Mouse (Mus musculus): ENCODE data around the gene Zfp46. TPM values are rescaled to one million over a fixed set of nuclear protein-coding genes. Genes with fewer than 3 reads are reported as not detected.

The Zfp46 gene
- polyA plus RNA-seq, 1 experiment from 2014 or later = 13.0 TPM

DNA sequence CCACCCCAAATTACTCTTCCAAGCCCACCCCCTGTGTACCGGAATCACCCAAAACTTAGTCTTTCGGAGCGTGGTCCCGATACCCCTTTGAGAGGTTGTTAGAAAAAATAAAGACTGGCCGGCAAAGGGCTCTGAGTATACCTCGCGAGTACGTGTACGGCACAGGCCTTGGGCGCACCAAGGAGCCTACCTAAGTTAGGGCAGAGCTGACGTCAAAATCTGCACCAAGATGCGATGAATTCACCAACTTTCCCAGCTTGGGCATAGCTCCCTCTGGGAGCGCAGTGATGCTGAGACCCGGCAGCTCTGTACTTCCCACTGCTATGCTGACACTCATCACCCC is 37.1 kb upstream of the Zfp46 start:
- no peak for TF ChIP-seq CTCF (IDR thresholded peaks at IDR 0.05)
- no peak for DNase-seq (ENCODE audit: low read depth, low spot score)
- ChIA-PET CTCF (no interaction called here), POLR2A (no interaction called here)
- ATAC-seq = no peak
- in situ Hi-C loops (cut with MboI; ENCODE audit: low pct_unique_long_range_greater_than_20kb) = loop anchor here (10.0 kb wide), 1 partner anchor 83 kb away; no protein-coding TSS in a partner anchor
- no peaks in the 10 kb centered on the region for H3K27me3 ChIP-seq

GRCm38 (mm10) chr4:136247729-136248463 is 36.6 kb upstream of the Zfp46 start, which contains the start of gene Tcea3:
TSS of gene Tcea3 (plus strand) at chr4:136247729.
- ChIA-PET POLR2A (no interaction called here), CTCF (interaction anchor here (0.6 kb wide), 1 partner anchor 13 kb away, joined by 3 read pairs; no protein-coding TSS in a partner anchor)
- no peaks in the 10 kb centered on the region for H3K27me3 ChIP-seq
- no peak for ATAC-seq
- no peak for TF ChIP-seq CTCF (IDR thresholded peaks at IDR 0.05)
- in situ Hi-C loops (cut with MboI; ENCODE audit: low pct_unique_long_range_greater_than_20kb) = loop anchor here (10.0 kb wide), 1 partner anchor 83 kb away; no protein-coding TSS in a partner anchor
- DNase-seq (ENCODE audit: low read depth, low spot score) = no peak

GRCm38 (mm10) chr4:136248464-136249331 is 35.8 kb upstream of the Zfp46 start:
- DNase-seq (ENCODE audit: low read depth, low spot score) = no peak
- no peaks in the 10 kb centered on the region for H3K27me3 ChIP-seq
- ChIA-PET CTCF (interaction anchor here (0.6 kb wide), 1 partner anchor 12 kb away, joined by 3 read pairs; no protein-coding TSS in a partner anchor), POLR2A (no interaction called here)
- in situ Hi-C loops (cut with MboI; ENCODE audit: low pct_unique_long_range_greater_than_20kb) = loop anchor here (10.0 kb wide), 1 partner anchor 84 kb away; no protein-coding TSS in a partner anchor
- no peak for ATAC-seq
- no peak for TF ChIP-seq CTCF (IDR thresholded peaks at IDR 0.05)

GRCm38 (mm10) chr4:136249332-136249647 is 35.2 kb upstream of the Zfp46 start:
- no peak for TF ChIP-seq CTCF (IDR thresholded peaks at IDR 0.05)
- DNase-seq (ENCODE audit: low read depth, low spot score) (no peak), ATAC-seq (no peak)
- POLR2A ChIA-PET = no interaction called here
- in situ Hi-C loops (cut with MboI; ENCODE audit: low pct_unique_long_range_greater_than_20kb) = loop anchor here (10.0 kb wide), 1 partner anchor 84 kb away; no protein-coding TSS in a partner anchor
- no peaks in the 10 kb centered on the region for H3K27me3 ChIP-seq
- CTCF ChIA-PET = no interaction called here

DNA sequence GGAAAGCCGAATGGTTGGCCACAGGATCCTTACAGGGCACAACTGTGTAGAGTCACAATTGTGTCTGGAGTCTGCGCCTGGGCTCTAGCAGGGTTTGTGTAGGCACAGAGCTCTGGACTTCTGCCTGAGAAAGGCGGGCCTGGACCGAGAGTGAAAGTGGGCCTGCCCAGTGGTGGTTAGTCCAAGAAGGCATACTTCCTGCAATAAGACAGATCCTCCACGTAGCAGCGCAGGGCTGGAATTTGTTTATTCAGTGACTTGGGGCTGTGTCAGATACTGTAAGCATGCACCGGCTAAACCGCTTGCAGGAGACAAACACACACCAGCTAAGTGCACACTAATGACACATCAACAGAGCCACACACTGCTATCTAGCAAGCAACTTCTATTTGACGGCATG is 34.7 kb upstream of the Zfp46 start:
- no peaks in the 10 kb centered on the region for H3K27me3 ChIP-seq
- ChIA-PET CTCF (no interaction called here), POLR2A (no interaction called here)
- ATAC-seq (no peak), DNase-seq (ENCODE audit: low read depth, low spot score) (no peak)
- in situ Hi-C loops (cut with MboI; ENCODE audit: low pct_unique_long_range_greater_than_20kb) = loop anchor here (10.0 kb wide), 1 partner anchor 85 kb away; no protein-coding TSS in a partner anchor
- no peak for TF ChIP-seq CTCF (IDR thresholded peaks at IDR 0.05)

GRCm38 (mm10) chr4:136255919-136256318 is 28.6 kb upstream of the Zfp46 start:
- ChIA-PET POLR2A (no interaction called here), CTCF (no interaction called here)
- no peak for TF ChIP-seq CTCF (IDR thresholded peaks at IDR 0.05)
- ATAC-seq = no peak
- in situ Hi-C loops (cut with MboI; ENCODE audit: low pct_unique_long_range_greater_than_20kb) = loop anchor here (5.0 kb wide), 1 partner anchor 366 kb away; the partner anchor contains the start of gene Lactbl1
- H3K27me3 ChIP-seq = no peaks in the 10 kb centered on the region
- no peak for DNase-seq (ENCODE audit: low read depth, low spot score)

GRCm38 (mm10) chr4:136256696-136257095 is 27.8 kb upstream of the Zfp46 start:
- H3K27me3 ChIP-seq = no peaks in the 10 kb centered on the region
- CTCF ChIA-PET = no interaction called here
- ATAC-seq (no peak), DNase-seq (ENCODE audit: low read depth, low spot score) (no peak)
- in situ Hi-C loops (cut with MboI; ENCODE audit: low pct_unique_long_range_greater_than_20kb) = loop anchor here (5.0 kb wide), 1 partner anchor 366 kb away; the partner anchor contains the start of gene Lactbl1
- POLR2A ChIA-PET = no interaction called here
- TF ChIP-seq CTCF (IDR thresholded peaks at IDR 0.05) = no peak

DNA sequence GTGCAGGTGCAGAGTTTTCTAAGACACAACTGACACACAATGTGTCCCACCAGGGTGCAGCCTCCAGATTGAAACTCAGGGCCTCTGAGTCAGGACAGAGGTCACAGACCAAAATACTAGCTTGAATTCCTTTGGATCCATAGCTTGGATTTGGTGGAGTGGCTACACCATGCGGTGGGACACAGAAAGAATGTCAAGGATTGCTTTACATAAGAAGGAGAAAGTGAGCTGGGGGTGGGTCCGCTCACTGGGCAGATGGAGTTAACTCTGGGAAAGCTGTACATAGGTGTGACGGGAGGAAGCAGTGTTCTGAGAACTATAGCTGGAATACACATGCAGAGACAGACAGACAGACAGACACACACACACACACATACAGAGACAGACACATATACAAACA is 24.6 kb upstream of the Zfp46 start:
- no peak for TF ChIP-seq CTCF (IDR thresholded peaks at IDR 0.05)

GRCm38 (mm10) chr4:136260491-136261180 is 23.8 kb upstream of the Zfp46 start:
- DNase-seq (ENCODE audit: low read depth, low spot score) = no peak
- ChIA-PET POLR2A (no interaction called here), CTCF (interaction anchor here (0.7 to 2.7 kb wide), 13 partner anchors 12 to 308 kb away, joined by 3 to 18 read pairs (median 4); no protein-coding TSS in a partner anchor)
- ATAC-seq = no peak
- in situ Hi-C loops (cut with MboI; ENCODE audit: low pct_unique_long_range_greater_than_20kb) = loop anchor here (5.0 kb wide), 1 partner anchor 62 kb away; no protein-coding TSS in a partner anchor
- peak; percentile 61 for TF ChIP-seq CTCF (IDR thresholded peaks at IDR 0.05)
- no peaks in the 10 kb centered on the region for H3K27me3 ChIP-seq

More for the DNA sequence above, 24.6 kb upstream of the Zfp46 start:
- in situ Hi-C loops (cut with MboI; ENCODE audit: low pct_unique_long_range_greater_than_20kb) = loop anchor here (5.0 kb wide), 2 partner anchors 62 to 362 kb away; partner anchors contain the start of gene Lactbl1
- H3K27me3 ChIP-seq = no peaks in the 10 kb centered on the region
- no peak for ATAC-seq
- ChIA-PET CTCF (interaction anchor here (0.9 to 2.7 kb wide), 6 partner anchors 11 to 108 kb away, joined by 3 to 18 read pairs (median 4); no protein-coding TSS in a partner anchor), POLR2A (no interaction called here)
- DNase-seq (ENCODE audit: low read depth, low spot score) = no peak

DNA sequence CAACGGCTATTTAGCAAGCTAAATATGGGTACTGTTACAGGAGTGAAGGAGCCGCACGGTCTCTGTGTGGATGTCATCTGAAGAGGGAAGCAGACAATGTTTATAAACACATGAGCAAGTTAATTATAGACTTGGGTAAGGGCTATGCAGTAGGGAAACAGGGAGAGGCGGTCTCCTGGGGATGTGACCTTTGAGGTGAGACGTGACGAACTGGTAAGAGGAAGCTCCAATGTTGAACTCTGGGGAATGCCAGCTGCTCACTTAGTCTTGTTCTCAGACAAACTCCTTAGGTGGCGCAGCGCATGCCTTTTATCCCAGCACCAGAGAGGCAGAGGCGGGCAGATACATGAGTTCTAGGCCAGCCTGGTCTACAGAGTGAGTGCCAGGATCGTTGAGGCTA is 22.6 kb upstream of the Zfp46 start:
- POLR2A ChIA-PET = no interaction called here
- CTCF ChIA-PET = interaction anchor here (2.7 kb wide), 1 partner anchor 62 kb away, joined by 18 read pairs; no protein-coding TSS in a partner anchor
- ATAC-seq = no peak
- TF ChIP-seq CTCF (IDR thresholded peaks at IDR 0.05) = no peak
- DNase-seq (ENCODE audit: low read depth, low spot score) = no peak
- no peaks in the 10 kb centered on the region for H3K27me3 ChIP-seq
- in situ Hi-C loops (cut with MboI; ENCODE audit: low pct_unique_long_range_greater_than_20kb) = loop anchor here (5.0 kb wide), 1 partner anchor 60 kb away; no protein-coding TSS in a partner anchor

Data from Patski (cell line).